Mouse (Mus musculus): ENCODE data around the gene Cela3b. TPM values are rescaled to one million over a fixed set of nuclear protein-coding genes. Genes with fewer than 3 reads are reported as not detected.
"Not testable (repeated sequence)": the region's sequence is repeated elsewhere in the genome, so short reads cannot be mapped to it uniquely, and the experiment has no call there.

Cela3b gene
- total and polyA plus RNA-seq, 3 experiments = 0.33 TPM; not detected in 2

DNA sequence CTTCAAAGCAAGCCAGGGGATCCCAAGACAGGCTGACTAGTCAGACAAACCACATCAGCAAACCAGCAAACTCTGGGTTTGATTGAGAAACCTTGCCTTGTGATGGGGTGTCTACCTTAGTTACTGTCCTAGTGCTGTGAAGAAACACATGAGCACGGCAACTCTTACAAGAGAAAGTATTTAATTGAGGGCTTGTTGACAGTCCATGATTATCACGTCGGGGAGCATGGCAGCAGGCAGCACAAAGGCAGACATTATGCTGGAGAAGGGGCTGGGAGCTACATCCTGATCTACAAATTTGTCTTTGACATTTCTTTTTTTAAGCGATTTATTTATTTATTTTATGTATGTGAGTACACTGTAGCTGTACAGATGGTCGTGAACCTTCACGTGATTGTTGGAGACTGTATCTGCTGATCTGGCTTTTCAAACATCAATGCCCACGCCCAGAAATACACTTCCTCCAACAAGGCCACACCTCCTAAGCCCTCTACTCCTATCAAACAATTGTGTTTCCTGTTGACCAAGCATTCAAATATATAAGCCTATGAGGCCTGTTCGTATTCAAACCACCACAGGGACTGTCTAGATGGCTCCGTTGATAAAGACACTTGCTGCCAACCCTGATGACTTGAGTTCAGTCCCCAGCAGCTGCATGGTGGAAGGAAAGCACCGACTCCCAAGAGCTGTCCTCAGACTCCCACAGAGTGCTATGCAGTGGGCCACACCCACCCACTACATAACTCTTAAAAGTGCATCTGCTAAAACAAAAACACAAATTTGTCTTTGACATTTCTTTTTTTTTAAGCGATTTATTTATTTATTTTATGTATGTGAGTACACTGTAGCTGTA lies 12.4 kb downstream of the Cela3b start:
- DNase-seq = no peak

DNA sequence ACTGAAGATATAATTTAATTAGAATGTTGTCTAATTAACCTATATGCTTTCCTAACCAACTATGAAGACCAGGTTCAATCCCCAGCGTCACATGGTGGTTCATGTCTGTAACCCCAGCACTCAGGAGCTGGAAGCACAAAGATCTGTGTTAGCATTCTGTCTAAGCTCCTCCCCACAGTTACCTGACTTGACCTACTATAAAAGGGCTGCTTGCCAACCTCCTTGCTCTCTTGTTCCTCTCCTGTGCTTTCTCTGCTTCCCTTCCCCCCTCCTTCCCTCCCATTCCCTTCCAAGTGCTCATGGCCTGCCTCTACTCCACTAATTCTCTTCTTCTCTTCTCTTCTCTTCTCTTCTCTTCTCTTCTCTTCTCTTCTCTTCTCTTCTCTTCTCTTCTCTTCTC lies 15.4 kb downstream of the Cela3b start:
- no peak for DNase-seq

GRCm38 (mm10) chr4:137412185-137412709 lies 18.1 kb downstream of the Cela3b start:
- DNase-seq = not testable (repeated sequence)

- DNase-seq = no peak
Observed at GRCm38 (mm10) chr4:137409691-137410090, 20.6 kb downstream of the Cela3b start, which contains the start of gene Cela3a. Cela3a (minus strand) TSS chr4:137409791.

DNA sequence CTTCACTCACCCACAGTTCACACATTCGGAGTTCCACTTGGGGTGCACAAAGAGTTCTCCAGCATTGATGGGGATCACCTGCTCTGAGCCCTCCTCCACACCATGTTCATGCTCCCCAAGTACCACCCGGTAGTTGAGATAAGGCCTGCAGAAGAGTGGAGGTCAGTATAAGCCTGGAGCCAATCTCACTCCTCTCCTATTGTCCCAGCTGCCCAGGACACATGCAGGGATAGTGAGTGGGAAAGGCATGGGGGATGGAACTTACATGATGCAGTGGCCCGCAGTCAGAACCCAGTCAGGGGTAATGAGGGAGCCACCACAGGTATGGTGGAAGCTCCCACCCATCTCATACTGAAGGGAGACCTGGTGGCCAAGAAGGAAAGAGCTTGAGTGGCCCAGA lies 24.8 kb downstream of the Cela3b start:
- DNase-seq = no peak

DNA sequence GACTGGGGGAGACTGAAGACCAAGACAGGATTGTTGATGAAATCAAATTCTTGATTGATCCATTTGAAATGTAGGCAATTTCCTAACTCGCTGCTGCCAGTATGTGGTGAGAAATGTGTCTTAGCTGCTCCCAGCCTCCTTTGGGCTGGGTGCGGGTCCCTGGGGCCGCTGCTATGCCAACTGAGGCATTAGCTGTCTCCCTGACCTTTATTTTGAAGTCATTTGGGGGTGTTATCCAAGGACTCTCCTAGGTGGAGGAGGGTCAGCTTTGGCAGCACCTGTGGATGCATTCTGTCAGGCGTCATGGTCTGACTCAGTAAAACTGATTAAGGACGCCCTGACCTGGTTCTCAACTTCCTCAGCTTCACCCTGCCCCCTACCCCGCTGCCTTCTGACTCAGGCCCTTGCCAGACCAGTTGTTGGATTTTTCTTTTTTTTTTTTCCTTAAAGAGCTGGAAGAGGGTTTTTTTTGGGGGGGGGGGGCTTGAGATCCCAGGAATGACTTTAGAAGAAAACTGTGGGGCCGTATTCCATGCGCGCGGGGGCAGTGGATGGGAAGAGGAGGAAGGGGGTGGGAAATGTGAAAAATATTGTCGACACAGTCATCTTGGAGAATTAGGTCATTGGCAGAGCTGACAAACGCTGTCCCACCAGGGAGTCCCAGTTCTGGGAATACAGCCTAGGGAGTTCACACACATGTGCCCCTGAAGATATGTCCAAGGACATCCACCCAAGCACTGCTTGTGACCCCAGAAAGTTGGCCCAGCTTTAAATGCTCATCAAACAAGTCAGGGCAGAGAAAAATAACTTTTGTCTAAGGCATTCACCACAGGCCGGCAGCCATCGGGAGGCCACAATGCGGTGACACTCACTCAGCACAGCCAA lies 33.5 kb downstream of the Cela3b start:
- peak; percentile 88 for DNase-seq

DNA sequence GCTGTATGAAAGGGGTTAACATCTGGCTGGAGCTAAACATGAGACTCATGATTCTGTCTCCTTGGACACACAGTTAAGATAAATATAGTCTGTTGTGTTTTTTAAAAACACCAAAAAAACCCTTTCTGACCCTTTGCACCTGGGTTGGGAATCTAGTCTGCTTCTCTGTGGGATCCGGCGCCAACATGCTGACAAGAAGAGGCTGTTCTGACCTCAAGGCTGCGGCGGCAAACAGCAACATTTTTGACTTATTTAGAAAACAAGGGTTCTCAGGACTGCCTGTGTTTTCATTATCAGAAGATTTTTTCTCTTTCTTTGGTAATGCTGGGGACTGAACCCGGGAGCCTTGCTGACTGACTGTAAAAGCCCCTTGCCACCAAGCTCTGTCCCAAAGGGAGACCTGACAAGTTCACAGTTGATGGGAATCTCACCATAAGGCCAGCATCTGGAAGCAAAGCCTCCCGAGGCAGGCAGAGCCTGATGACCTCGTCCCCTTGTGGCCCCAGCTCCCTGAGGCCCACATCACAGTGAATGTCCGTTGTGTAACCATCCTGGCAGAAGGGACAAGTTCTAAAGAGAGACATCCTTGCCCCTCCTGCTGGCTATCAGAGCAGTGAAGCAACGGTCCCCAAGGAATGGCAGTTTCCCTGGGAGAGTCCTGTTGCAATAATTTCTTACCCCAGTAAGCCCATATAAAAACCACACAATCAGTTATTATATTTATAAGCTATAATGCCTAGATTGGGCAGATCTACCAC lies 36.8 kb downstream of the Cela3b start:
- peak; percentile 69 for DNase-seq

DNA sequence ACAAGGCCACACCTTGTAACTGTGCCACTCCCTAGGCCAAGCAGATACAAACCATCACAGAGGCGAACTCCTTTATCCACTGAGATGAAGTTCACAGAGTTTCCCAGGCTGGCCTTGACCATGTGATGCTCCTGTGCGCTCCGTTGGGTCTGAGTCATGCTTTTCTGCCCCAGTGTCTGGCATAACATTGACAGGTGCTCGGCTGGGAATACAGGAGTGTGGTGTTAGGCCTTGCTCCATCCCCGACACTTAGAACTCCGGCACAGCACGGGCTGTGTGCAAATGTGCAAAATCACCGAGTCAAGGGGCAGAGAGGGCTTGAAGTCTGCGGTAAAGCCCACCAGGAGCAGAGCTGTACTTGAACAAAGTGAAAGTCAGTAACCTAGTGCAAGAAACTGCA lies 37.5 kb downstream of the Cela3b start:
- peak; percentile 75 for DNase-seq

DNA sequence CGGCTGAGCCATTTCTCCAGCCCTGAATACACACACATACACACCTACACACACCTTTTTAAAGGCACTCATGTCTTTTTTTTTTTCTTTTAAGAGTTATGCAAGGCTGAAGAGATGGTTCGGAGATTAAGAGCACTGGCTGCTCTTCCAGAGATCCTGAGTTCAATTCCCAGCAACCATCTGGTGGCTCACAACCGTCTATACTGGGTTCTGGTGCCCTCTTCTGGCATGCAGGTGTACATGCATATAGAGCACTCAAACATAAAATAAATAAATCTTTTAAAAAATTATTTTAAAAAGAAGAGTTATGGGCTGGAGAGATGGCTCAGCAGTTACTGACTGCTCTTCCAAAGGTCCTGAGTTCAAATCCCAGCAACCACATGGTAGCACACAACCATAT lies 39.1 kb downstream of the Cela3b start:
- DNase-seq = no peak

DNA sequence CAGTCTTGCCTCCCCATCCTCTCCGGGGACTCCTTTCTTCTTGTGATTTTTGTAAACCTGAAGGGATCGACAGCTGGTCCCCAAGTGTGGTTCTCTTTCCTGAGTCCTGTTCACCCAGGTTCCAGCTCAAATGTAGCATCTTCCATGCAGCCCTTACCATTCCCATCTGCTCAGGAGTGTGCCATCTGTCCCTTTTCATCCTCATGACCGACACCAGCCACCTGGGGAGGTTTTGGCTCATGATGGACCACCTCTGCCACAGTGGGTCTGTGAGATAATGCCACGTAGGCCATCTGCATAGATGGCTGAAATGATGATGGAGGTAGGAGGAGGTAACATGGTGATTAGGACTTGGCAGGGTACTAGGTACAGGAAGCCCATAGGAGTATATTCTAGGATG lies 40.1 kb downstream of the Cela3b start:
- DNase-seq = no peak

GRCm38 (mm10) chr4:137388983-137389382 lies 41.4 kb downstream of the Cela3b start:
- peak; percentile 72 for DNase-seq

DNA sequence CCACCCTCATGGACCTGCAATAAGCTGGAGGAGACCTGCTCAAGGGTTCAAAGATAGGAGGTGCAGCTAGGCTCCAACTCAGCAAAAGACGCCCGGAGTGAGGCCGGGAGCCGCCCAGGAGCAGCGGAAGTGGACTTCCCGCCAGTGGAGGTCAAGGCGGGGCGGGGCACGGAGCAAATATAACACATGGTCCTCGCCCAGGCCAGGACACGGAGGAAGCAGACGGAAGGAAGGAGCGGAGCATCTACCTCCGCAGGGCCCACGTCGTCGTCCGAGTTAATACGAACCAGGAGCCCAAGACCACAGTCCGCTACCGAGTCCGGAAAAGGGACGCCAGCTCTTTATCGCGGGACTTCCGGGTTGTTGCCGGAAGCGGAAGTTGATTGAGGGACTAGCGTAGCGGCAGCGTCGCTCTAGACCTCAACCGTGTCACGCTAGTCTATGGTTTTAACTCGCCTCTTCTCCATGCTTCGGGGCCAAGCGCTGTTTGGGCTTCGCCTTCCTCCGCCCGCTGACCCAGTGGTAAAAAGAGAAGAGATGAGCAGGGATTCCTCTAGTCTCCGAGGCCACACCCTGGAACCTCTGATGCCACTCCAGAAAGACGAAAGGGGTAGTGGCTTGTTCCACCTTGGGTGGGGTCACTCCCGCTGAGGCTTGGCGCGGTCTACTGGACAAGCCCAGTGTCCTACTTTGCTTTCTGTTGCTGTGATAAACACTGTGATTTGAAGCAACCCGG lies 42.1 kb downstream of the Cela3b start:
- peak; percentile 91 for DNase-seq

DNA sequence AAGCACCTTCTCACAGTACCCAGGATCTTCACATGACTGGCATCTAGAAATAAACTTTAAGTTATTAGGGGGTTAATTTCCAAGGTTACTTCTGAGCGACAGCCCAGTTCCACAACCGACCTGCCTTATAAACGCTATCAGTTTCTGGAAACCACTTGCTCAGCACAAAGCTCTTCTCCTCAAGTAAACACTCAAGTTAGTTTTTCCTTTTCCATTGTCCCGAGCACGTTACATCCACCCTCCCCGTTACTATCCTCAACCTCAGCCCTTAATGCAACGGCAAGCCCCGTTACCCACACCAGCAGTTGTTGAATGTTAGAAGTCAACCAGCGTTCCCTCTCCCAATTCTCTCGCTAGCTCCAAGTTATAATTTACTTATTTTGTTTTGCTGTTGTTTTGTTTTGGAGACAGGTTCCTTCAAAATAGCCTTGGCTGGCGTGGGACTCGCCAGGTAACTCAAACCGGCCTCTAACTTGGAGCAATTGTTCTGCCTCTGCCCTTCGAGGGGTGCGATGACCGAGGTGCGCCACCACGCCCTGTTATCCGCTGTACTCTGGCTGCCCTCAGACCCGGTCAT lies 42.8 kb downstream of the Cela3b start:
- DNase-seq = no peak

DNA sequence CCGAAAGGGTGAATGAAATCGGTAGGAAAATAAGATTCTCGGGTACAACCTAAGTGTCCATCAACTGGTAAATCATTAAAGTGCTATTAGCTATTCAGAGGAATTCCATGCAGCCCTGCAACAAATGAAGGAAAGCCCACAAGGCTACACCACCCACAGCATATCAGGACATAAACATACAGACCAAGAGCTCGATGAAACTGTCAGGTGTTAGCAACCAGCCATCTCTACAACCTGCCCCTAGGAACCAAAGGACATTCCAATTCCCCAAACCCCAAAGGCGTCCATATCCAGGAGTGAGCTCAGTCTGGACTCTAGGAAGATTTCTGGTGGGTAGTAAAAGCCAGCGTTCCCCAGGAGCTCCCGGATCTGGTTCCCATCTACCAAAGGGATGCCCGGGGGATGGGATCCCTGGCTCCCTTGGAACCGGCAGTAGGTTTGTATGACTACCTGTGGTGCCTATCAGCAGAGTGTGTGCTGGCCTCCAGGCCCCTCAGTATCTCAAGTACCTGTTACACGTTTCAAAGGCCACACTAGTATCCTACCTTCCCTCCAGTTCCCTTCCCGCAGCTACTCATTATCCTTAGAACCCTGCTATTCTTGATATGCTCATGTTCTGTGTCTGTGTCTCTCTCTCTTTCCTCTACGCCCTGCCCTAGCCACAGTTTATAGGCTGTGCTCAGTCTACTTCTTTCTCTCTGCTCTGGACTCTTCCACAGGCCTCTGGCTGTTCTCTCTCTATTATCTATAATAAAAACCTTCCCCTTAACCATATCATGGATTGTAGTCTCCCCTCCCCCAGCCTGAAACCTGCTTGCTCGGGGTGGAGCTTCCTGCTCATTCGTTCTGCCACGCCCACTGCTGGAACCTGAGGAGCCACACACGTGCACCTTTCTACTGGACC lies 49.4 kb downstream of the Cela3b start:
- no peak for DNase-seq

DNA sequence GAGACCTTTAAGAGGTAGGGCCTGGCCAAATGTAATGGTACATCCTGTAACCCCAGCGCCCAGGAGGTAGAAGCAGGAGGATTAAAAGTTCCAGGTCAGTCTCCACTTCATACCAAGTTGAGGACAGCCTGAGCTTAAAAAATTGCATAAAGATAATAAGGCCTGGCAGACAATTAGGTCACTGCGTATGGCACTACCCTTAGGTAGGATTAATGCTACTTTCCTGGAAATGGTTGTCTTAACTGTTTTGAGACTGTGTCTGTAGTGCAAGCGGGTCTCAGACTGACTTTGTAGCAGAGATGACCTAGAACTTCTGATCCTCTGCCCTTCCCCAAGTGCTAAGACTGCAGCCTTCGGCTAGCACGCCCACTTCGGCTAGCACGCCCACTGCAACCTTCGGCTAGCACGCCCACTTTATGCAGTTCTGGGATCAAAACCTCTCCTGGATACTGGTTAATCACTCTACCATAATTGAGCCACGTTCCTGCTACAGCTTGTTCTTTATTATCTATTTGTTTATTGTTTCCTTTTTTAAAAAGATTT lies 50.6 kb downstream of the Cela3b start:
- DNase-seq = no peak

DNA sequence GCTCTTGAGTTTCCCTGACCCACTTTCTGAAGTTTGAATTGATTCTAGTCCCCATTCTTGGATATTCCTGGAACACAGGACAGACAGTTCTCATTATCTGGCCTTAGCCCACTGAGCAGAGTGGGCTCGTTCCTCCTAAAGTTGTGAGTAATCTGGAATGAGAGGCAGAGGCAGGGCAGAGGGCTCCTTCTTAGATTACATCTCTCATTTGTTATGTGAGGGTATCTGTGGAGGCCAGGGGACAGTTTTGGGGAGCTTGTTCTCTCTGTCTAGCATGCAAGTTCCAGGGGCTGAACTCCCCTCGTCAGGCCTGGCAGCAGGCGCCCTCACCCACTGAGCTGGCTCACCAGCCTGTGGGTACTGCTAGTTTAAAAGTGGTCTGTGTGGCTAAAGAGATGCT lies 51.3 kb downstream of the Cela3b start:
- DNase-seq = no peak

GRCm38 (mm10) chr4:137377526-137378304 lies 52.6 kb downstream of the Cela3b start:
- DNase-seq = peak; percentile 67

- no peak for DNase-seq
Observed at GRCm38 (mm10) chr4:137376778-137377177, 53.6 kb downstream of the Cela3b start.
